Mouse (Mus musculus) CD4-positive helper T cell, adult 2 months (primary cell): Measurements from ENCODE around the gene Ifnk.

Source experiments
- DNase-seq: peaks from one replicate; pipeline ENCODE4 v3.0.0-alpha.2; 2012; ENCODE audit warnings: low read depth, missing footprints, low spot score

The Ifnk gene

DNA sequence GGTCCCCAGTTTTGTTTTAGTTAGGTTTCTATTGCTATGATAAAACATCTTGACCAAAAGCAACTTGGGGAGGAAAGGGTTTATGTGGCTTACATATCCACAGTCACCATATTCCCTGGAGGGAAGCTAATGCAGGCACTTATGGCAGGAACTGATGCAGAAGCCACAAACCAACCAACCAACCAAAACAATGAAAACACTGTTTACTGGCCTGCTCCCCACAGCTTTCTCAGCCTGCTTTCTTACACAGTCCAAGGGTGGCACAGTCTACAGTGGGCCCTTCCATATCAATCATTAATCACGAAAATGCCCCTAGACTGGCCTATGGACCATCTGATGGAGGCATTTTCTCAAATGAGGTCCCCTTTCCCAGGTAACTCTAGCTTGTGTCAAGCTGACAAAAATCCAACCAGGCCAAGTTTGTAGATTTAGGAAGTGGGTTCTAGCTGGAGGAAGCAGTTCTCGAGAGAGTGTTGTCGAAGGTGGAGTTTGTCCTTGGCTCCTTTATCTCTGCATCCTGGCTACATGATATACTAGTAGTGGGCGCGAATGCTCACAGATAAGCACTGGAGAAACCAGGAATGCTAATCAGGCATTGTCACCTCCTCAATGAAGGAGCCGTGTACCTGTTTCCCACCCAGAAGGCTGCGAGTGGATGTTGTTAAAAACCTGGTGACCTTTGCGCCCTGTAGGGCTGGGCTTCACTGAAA is 35.9 kb downstream of the Ifnk start:
- no peak for DNase-seq

DNA sequence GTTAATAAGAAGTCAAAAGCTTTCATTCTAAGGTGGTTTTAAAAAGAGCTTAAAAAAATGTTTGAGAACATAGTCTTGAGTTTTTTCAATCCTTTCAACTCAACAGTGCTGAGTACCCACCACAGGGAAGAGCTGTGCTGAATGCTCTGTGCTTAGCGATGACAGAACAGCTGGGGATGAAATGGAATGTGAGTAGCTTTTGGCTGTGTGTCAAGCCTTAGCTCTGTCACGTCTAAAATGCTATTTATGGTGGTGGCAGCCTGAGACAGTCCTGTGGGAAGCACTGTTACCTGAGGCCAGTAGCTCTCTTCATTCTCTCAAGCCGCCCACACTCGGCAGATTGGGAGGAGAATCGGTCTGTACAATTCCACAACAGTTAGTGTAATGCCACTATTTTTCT is 37.9 kb downstream of the Ifnk start:
- no peak for DNase-seq

DNA sequence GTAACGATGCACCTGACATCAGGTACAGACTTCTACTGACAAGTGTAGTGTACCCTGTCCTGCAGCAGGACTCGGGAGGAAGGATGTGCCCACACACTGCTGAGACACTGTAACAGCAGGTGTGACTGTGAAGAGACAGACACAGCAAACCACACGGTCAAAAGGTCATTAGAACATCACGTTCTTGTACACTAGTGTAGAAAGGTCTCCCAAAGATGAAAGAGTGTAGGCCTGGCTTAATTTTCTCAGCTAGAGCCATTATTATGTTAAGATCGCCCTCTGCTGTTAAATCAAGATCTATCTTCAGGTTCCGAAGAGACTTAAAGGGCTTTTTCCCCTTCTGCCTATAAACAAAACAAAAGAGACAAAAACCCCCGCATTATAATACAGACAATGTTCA is 40.9 kb downstream of the Ifnk start:
- DNase-seq, result peak; percentile 15

DNA sequence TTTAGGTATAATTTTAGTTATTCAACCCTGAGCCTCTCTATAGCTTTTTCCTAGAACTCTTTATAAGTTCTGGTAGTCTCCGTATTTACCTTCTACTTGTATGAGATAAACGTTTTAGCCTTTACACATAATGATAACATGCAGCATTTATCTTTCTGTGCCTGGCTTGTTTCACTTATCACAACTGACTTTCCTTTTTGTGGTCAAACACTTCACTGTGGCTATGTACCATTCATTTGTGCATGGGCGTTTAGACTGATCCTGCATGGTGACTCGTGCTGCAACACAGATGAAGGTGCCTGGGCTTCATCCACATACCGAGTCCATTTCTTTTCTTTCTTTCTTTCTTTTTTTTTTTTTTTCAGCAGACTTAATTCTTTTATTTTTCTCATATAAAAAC is 49.8 kb downstream of the Ifnk start:
- DNase-seq, result no peak
